Mouse (Mus musculus): Measurements from ENCODE around the gene P2ry6.

The P2ry6 gene

GRCm38 (mm10) chr7:101006201-101006600, 31.8 kb upstream of the P2ry6 start:
- H3K9me3 ChIP-seq (ENCODE audit: low read length), result no peaks in the 10 kb centered on the region
- peaks cover 40% of the 10 kb centered on the region for H3K4me1 ChIP-seq (replicated peaks; ENCODE audit: low read depth, low read length)
- no peaks in the 10 kb centered on the region for H3K36me3 ChIP-seq (ENCODE audit: insufficient read depth, low read length)
- TF ChIP-seq POU5F1 (IDR thresholded peaks at IDR 0.05; ENCODE audit: borderline replicate concordance, low read length) (no peak), CTCF (conservative IDR thresholded peaks at IDR 0.05; ENCODE audit: low read length) (no peak), NANOG (IDR thresholded peaks at IDR 0.05; ENCODE audit: borderline replicate concordance, low read length) (no peak)
- H3K27me3 ChIP-seq (ENCODE audit: insufficient read depth, low read length), result peaks cover 54% of the 10 kb centered on the region
- H3K4me3 ChIP-seq (replicated peaks; ENCODE audit: low read length), result no peak overlapping the region

DNA sequence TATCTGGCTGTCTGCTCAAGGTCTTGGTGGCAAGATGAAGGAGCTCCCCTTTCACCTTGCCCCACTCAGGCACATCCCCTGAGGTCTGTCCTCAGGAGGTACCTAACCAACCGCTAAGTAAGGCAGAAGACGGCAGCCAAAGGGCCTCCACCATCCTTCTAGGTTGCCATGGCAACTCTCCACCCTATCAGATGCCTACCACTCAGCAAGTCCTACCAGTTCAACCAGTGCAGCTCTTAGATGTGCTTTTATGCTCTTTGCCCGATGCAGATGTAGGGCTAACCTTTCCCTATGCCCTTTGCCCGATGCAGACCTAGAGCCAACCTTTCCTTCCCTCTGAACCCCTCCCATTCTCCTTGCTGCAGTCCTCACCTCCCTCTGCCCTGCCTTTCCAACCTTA, 30.7 kb upstream of the P2ry6 start:
- Histone ChIP-seq H3K4me1 (replicated peaks; ENCODE audit: low read depth, low read length) (peaks cover 37% of the 10 kb centered on the region), H3K4me3 (replicated peaks; ENCODE audit: low read length) (no peak overlapping the region), H3K9me3 (ENCODE audit: low read length) (no peaks in the 10 kb centered on the region), H3K27me3 (ENCODE audit: insufficient read depth, low read length) (peaks cover 51% of the 10 kb centered on the region), H3K36me3 (ENCODE audit: insufficient read depth, low read length) (no peaks in the 10 kb centered on the region)
- no peak for TF ChIP-seq POU5F1 (IDR thresholded peaks at IDR 0.05; ENCODE audit: borderline replicate concordance, low read length)
- TF ChIP-seq NANOG (IDR thresholded peaks at IDR 0.05; ENCODE audit: borderline replicate concordance, low read length), result no peak
- TF ChIP-seq CTCF (conservative IDR thresholded peaks at IDR 0.05; ENCODE audit: low read length), result no peak

- no peak overlapping the region for H3K4me3 ChIP-seq (replicated peaks; ENCODE audit: low read length)
- H3K4me1 ChIP-seq (replicated peaks; ENCODE audit: low read depth, low read length), result peaks cover 41% of the 10 kb centered on the region
- H3K27me3 ChIP-seq (ENCODE audit: insufficient read depth, low read length), result peaks cover 50% of the 10 kb centered on the region
- H3K36me3 ChIP-seq (ENCODE audit: insufficient read depth, low read length), result no peaks in the 10 kb centered on the region
- no peak for TF ChIP-seq POU5F1 (IDR thresholded peaks at IDR 0.05; ENCODE audit: borderline replicate concordance, low read length)
- TF ChIP-seq CTCF (conservative IDR thresholded peaks at IDR 0.05; ENCODE audit: low read length), result no peak
- TF ChIP-seq NANOG (IDR thresholded peaks at IDR 0.05; ENCODE audit: borderline replicate concordance, low read length), result no peak
- no peaks in the 10 kb centered on the region for H3K9me3 ChIP-seq (ENCODE audit: low read length)
These were observed 29.2 kb upstream of the P2ry6 start for GRCm38 (mm10) chr7:101003442-101004326.

- TF ChIP-seq POU5F1 (IDR thresholded peaks at IDR 0.05; ENCODE audit: borderline replicate concordance, low read length), result no peak
- no peak for TF ChIP-seq CTCF (conservative IDR thresholded peaks at IDR 0.05; ENCODE audit: low read length)
- Histone ChIP-seq H3K4me3 (replicated peaks; ENCODE audit: low read length) (0 out of 2 replicates have a peak overlapping the region, but pooled peaks have one; percentile 10), H3K27me3 (ENCODE audit: insufficient read depth, low read length) (peaks cover 55% of the 10 kb centered on the region)
These were observed 27.8 kb upstream of the P2ry6 start for GRCm38 (mm10) chr7:101002274-101002673.

GRCm38 (mm10) chr7:100999623-101000022, 25.2 kb upstream of the P2ry6 start:
- Histone ChIP-seq H3K4me1 (replicated peaks; ENCODE audit: low read depth, low read length) (peaks cover 39% of the 10 kb centered on the region), H3K36me3 (ENCODE audit: insufficient read depth, low read length) (no peaks in the 10 kb centered on the region), H3K4me3 (replicated peaks; ENCODE audit: low read length) (no peak overlapping the region), H3K27me3 (ENCODE audit: insufficient read depth, low read length) (peaks cover 64% of the 10 kb centered on the region), H3K9me3 (ENCODE audit: low read length) (no peaks in the 10 kb centered on the region)
- TF ChIP-seq CTCF (conservative IDR thresholded peaks at IDR 0.05; ENCODE audit: low read length), result no peak
- no peak for TF ChIP-seq POU5F1 (IDR thresholded peaks at IDR 0.05; ENCODE audit: borderline replicate concordance, low read length)
- TF ChIP-seq NANOG (IDR thresholded peaks at IDR 0.05; ENCODE audit: borderline replicate concordance, low read length), result no peak

More at GRCm38 (mm10) chr7:101002274-101002673, 27.8 kb upstream of the P2ry6 start:
- Histone ChIP-seq H3K9me3 (ENCODE audit: low read length) (no peaks in the 10 kb centered on the region), H3K4me1 (replicated peaks; ENCODE audit: low read depth, low read length) (peaks cover 52% of the 10 kb centered on the region), H3K36me3 (ENCODE audit: insufficient read depth, low read length) (no peaks in the 10 kb centered on the region)

- TF ChIP-seq POU5F1 (IDR thresholded peaks at IDR 0.05; ENCODE audit: borderline replicate concordance, low read length) (no peak), CTCF (conservative IDR thresholded peaks at IDR 0.05; ENCODE audit: low read length) (no peak), NANOG (IDR thresholded peaks at IDR 0.05; ENCODE audit: borderline replicate concordance, low read length) (no peak)
- Histone ChIP-seq H3K36me3 (ENCODE audit: insufficient read depth, low read length) (no peaks in the 10 kb centered on the region), H3K4me1 (replicated peaks; ENCODE audit: low read depth, low read length) (peaks cover 35% of the 10 kb centered on the region), H3K4me3 (replicated peaks; ENCODE audit: low read length) (peak overlapping the region; percentile 70), H3K9me3 (ENCODE audit: low read length) (no peaks in the 10 kb centered on the region), H3K27me3 (ENCODE audit: insufficient read depth, low read length) (peaks cover 74% of the 10 kb centered on the region)
These were observed 24.1 kb upstream of the P2ry6 start for GRCm38 (mm10) chr7:100998578-100998960.

- Histone ChIP-seq H3K4me3 (replicated peaks; ENCODE audit: low read length) (peak overlapping the region; percentile 70), H3K36me3 (ENCODE audit: insufficient read depth, low read length) (no peaks in the 10 kb centered on the region), H3K4me1 (replicated peaks; ENCODE audit: low read depth, low read length) (peaks cover 35% of the 10 kb centered on the region), H3K9me3 (ENCODE audit: low read length) (no peaks in the 10 kb centered on the region), H3K27me3 (ENCODE audit: insufficient read depth, low read length) (peaks cover 75% of the 10 kb centered on the region)
- TF ChIP-seq POU5F1 (IDR thresholded peaks at IDR 0.05; ENCODE audit: borderline replicate concordance, low read length) (no peak), CTCF (conservative IDR thresholded peaks at IDR 0.05; ENCODE audit: low read length) (no peak), NANOG (IDR thresholded peaks at IDR 0.05; ENCODE audit: borderline replicate concordance, low read length) (no peak)
These were observed 23.6 kb upstream of the P2ry6 start for GRCm38 (mm10) chr7:100997951-100998577.

DNA sequence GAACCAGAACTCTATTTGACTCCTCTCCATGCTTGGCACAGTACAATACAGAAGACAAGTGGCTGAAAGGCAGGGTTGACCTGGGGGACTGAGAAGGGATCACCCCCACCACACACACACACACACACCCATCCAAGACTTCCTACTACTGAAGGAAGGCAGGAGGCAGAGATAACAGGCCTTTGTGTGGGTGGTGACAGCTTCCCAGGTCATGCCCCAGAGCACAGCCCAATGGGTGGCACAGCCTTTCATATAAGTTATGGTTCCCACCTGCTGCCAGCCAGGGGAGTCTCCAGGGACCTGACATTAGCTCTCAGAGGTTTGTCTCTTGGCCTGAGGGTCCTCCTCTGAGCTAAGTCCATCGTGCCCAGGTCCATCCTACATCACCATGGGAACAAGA, 22.8 kb upstream of the P2ry6 start:
- no peaks in the 10 kb centered on the region for H3K9me3 ChIP-seq (ENCODE audit: low read length)
- H3K4me1 ChIP-seq (replicated peaks; ENCODE audit: low read depth, low read length), result peaks cover 28% of the 10 kb centered on the region
- TF ChIP-seq NANOG (IDR thresholded peaks at IDR 0.05; ENCODE audit: borderline replicate concordance, low read length), result no peak
- peaks cover 73% of the 10 kb centered on the region for H3K27me3 ChIP-seq (ENCODE audit: insufficient read depth, low read length)
- no peak overlapping the region for H3K4me3 ChIP-seq (replicated peaks; ENCODE audit: low read length)
- no peaks in the 10 kb centered on the region for H3K36me3 ChIP-seq (ENCODE audit: insufficient read depth, low read length)

Data from E14TG2a.4 (cell line).